Mouse (Mus musculus): ENCODE data around the gene Ctdspl. TPM values are rescaled to one million over a fixed set of nuclear protein-coding genes. Genes with fewer than 3 reads are reported as not detected.

Ctdspl gene
- polyA plus RNA-seq, 1 experiment = 4.9 TPM

GRCm38 (mm10) chr9:119063036-119063644 lies 136.9 kb downstream of the Ctdspl start:
- H3K27me3 ChIP-seq (ENCODE audit: control insufficient read depth, insufficient read depth, insufficient read length) = peaks cover 15% of the 10 kb centered on the region
- TF ChIP-seq MYOD1 (IDR thresholded peaks at IDR 0.05; ENCODE audit: control insufficient read depth in 1 of 3, insufficient read length in 2 of 3, low read depth in 2 of 3) = no peak
- no peaks in the 10 kb centered on the region for H3K79me2 ChIP-seq (ENCODE audit: control insufficient read depth, insufficient read depth)
- no peak overlapping the region for H3K4me2 ChIP-seq (ENCODE audit: low read depth)
- no peak overlapping the region for H3K4me3 ChIP-seq
- H3ac ChIP-seq (ENCODE audit: control insufficient read depth, insufficient read length) = no peak overlapping the region
- no peaks in the 10 kb centered on the region for H3K36me3 ChIP-seq (ENCODE audit: control insufficient read depth, insufficient read depth)

GRCm38 (mm10) chr9:119064296-119064695 lies 138.0 kb downstream of the Ctdspl start:
- Histone ChIP-seq H3K4me2 (ENCODE audit: low read depth) (no peak overlapping the region), H3ac (ENCODE audit: control insufficient read depth, insufficient read length) (no peak overlapping the region), H3K79me2 (ENCODE audit: control insufficient read depth, insufficient read depth) (no peaks in the 10 kb centered on the region), H3K4me3 (no peak overlapping the region), H3K36me3 (ENCODE audit: control insufficient read depth, insufficient read depth) (no peaks in the 10 kb centered on the region), H3K27me3 (ENCODE audit: control insufficient read depth, insufficient read depth, insufficient read length) (peaks cover 15% of the 10 kb centered on the region)
- TF ChIP-seq MYOG (IDR thresholded peaks at IDR 0.05; ENCODE audit: control insufficient read depth in 1 of 3, insufficient read depth in 1 of 3, insufficient read length in 2 of 3, low read depth in 2 of 3) = no peak
- TF ChIP-seq TCF3 (IDR thresholded peaks at IDR 0.05; ENCODE audit: insufficient read length, low read depth) = no peak
- TF ChIP-seq POLR2AphosphoS2 (IDR thresholded peaks at IDR 0.05; ENCODE audit: insufficient read length, low read depth) = no peak

GRCm38 (mm10) chr9:119067601-119068000 lies 141.3 kb downstream of the Ctdspl start:
- no peak for TF ChIP-seq CEBPB (IDR thresholded peaks at IDR 0.05; ENCODE audit: insufficient read depth, poor library complexity, severe bottlenecking)
- no peak for TF ChIP-seq TCF3 (IDR thresholded peaks at IDR 0.05; ENCODE audit: insufficient read length, low read depth)
- TF ChIP-seq MAX (IDR thresholded peaks at IDR 0.05; ENCODE audit: low read depth) = no peak
- TF ChIP-seq REST (IDR thresholded peaks at IDR 0.05; ENCODE audit: insufficient read depth, insufficient read length) = no peak
- TF ChIP-seq POLR2AphosphoS2 (IDR thresholded peaks at IDR 0.05; ENCODE audit: insufficient read length, low read depth) = no peak
- no peak for TF ChIP-seq SRF (IDR thresholded peaks at IDR 0.05; ENCODE audit: control insufficient read depth, insufficient read length, low read depth)
- no peak for TF ChIP-seq USF1 (IDR thresholded peaks at IDR 0.05; ENCODE audit: low read depth)
- no peak for TF ChIP-seq TCF12 (IDR thresholded peaks at IDR 0.05; ENCODE audit: insufficient read depth, poor library complexity, severe bottlenecking)
- TF ChIP-seq E2F4 (IDR thresholded peaks at IDR 0.05; ENCODE audit: insufficient read depth) = no peak
- TF ChIP-seq POLR2A (IDR thresholded peaks at IDR 0.05; ENCODE audit: insufficient read length, low read depth) = no peak
- TF ChIP-seq MYOD1 (IDR thresholded peaks at IDR 0.05; ENCODE audit: control insufficient read depth in 1 of 3, insufficient read length in 2 of 3, low read depth in 2 of 3) = no peak
- no peak for TF ChIP-seq MYOG (IDR thresholded peaks at IDR 0.05; ENCODE audit: control insufficient read depth in 1 of 3, insufficient read depth in 1 of 3, insufficient read length in 2 of 3, low read depth in 2 of 3)
- no peak overlapping the region for H3K4me3 ChIP-seq

GRCm38 (mm10) chr9:119068266-119068665 lies 142.0 kb downstream of the Ctdspl start:
- TF ChIP-seq SRF (IDR thresholded peaks at IDR 0.05; ENCODE audit: control insufficient read depth, insufficient read length, low read depth) (no peak), TCF3 (IDR thresholded peaks at IDR 0.05; ENCODE audit: insufficient read length, low read depth) (no peak), MYOD1 (IDR thresholded peaks at IDR 0.05; ENCODE audit: control insufficient read depth in 1 of 3, insufficient read length in 2 of 3, low read depth in 2 of 3) (no peak), TCF12 (IDR thresholded peaks at IDR 0.05; ENCODE audit: insufficient read depth, poor library complexity, severe bottlenecking) (no peak), REST (IDR thresholded peaks at IDR 0.05; ENCODE audit: insufficient read depth, insufficient read length) (no peak), POLR2A (IDR thresholded peaks at IDR 0.05; ENCODE audit: insufficient read length, low read depth) (no peak), MYOG (IDR thresholded peaks at IDR 0.05; ENCODE audit: control insufficient read depth in 1 of 3, insufficient read depth in 1 of 3, insufficient read length in 2 of 3, low read depth in 2 of 3) (no peak), POLR2AphosphoS2 (IDR thresholded peaks at IDR 0.05; ENCODE audit: insufficient read length, low read depth) (no peak), CEBPB (IDR thresholded peaks at IDR 0.05; ENCODE audit: insufficient read depth, poor library complexity, severe bottlenecking) (no peak), E2F4 (IDR thresholded peaks at IDR 0.05; ENCODE audit: insufficient read depth) (no peak)
- H3K4me2 ChIP-seq (ENCODE audit: low read depth) = no peak overlapping the region
- no peak overlapping the region for H3K4me3 ChIP-seq
- H3K79me2 ChIP-seq (ENCODE audit: control insufficient read depth, insufficient read depth) = no peaks in the 10 kb centered on the region
- H3K27me3 ChIP-seq (ENCODE audit: control insufficient read depth, insufficient read depth, insufficient read length) = peaks cover 15% of the 10 kb centered on the region
- H3ac ChIP-seq (ENCODE audit: control insufficient read depth, insufficient read length) = no peak overlapping the region
- no peaks in the 10 kb centered on the region for H3K36me3 ChIP-seq (ENCODE audit: control insufficient read depth, insufficient read depth)

More at GRCm38 (mm10) chr9:119067601-119068000, 141.3 kb downstream of the Ctdspl start:
- peaks cover 15% of the 10 kb centered on the region for H3K27me3 ChIP-seq (ENCODE audit: control insufficient read depth, insufficient read depth, insufficient read length)
- no peaks in the 10 kb centered on the region for H3K79me2 ChIP-seq (ENCODE audit: control insufficient read depth, insufficient read depth)
- no peaks in the 10 kb centered on the region for H3K36me3 ChIP-seq (ENCODE audit: control insufficient read depth, insufficient read depth)
- no peak overlapping the region for H3ac ChIP-seq (ENCODE audit: control insufficient read depth, insufficient read length)
- H3K4me2 ChIP-seq (ENCODE audit: low read depth) = no peak overlapping the region

DNA sequence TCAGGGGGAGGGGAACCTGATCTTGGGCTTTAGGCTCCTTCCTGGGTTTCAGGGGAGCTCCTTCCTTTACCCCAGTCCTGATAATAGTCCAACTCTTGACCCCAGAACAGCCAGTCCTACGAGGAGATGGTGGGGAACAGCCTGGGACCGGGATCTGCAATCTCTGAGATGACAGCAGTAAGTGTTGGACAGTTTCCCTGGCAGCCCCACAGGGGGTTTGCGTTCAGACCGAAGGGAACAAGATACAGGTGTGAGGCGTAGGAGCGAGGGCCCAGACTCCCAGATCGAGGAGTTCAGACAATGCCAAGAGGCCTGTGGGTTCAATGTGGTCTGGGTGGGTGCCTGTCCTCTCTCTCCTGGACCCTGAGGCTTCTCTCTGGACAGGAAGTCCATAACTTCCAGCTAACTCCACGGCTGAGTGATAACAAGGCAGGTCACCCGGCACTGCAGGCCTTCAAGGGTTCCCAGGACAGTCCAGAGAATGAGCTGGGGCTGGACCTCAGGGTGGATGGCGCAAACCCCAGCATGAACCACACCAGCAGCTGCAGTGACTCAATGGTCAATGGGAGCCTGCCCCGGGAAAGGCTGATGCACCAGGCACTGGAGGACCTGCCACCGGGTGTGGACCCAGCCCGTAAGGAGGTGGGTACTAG lies 144.0 kb downstream of the Ctdspl start:
- Histone ChIP-seq H3K4me2 (ENCODE audit: low read depth) (no peak overlapping the region), H3K36me3 (ENCODE audit: control insufficient read depth, insufficient read depth) (no peaks in the 10 kb centered on the region), H3K79me2 (ENCODE audit: control insufficient read depth, insufficient read depth) (no peaks in the 10 kb centered on the region), H3K4me3 (no peak overlapping the region), H3ac (ENCODE audit: control insufficient read depth, insufficient read length) (no peak overlapping the region), H3K27me3 (ENCODE audit: control insufficient read depth, insufficient read depth, insufficient read length) (peaks cover 15% of the 10 kb centered on the region)
- TF ChIP-seq MYOD1 (IDR thresholded peaks at IDR 0.05; ENCODE audit: control insufficient read depth in 1 of 3, insufficient read length in 2 of 3, low read depth in 2 of 3) (peak in 1 of 3 experiments; percentile 8), E2F4 (IDR thresholded peaks at IDR 0.05; ENCODE audit: insufficient read depth) (no peak), REST (IDR thresholded peaks at IDR 0.05; ENCODE audit: insufficient read depth, insufficient read length) (no peak), POLR2A (IDR thresholded peaks at IDR 0.05; ENCODE audit: insufficient read length, low read depth) (no peak), MYOG (IDR thresholded peaks at IDR 0.05; ENCODE audit: control insufficient read depth in 1 of 3, insufficient read depth in 1 of 3, insufficient read length in 2 of 3, low read depth in 2 of 3) (peak in 1 of 3 experiments; percentile 24), POLR2AphosphoS2 (IDR thresholded peaks at IDR 0.05; ENCODE audit: insufficient read length, low read depth) (peak; percentile 11)

Data from myocyte (in vitro differentiated cells).